Mouse (Mus musculus): ENCODE measurements at regions not wholly inside any gene's neighbourhood (a gene's known extent, or its start where the extent isn't known, plus 50 kb on each side); places are given as distances from the start of the nearest gene placed in this dataset.

DNA sequence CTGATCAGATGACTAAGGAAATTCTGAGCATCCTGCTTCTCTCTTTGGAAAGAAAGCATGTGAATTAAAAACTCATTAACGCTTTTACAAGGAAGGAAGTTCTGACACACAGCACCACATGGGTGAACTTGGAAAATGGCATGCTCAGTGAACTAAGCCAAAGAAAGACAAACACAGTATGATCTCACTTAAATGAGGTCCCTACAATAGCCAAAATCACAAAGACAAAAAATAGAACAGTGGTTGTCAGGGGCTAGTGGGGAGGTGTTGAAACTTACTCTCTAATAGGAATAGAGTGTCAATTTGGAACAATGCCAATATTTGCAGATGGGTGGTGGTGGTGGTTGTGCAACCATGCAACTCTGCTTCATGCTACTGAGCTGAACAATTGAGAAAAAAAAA, 172.7 kb upstream of the Prkcq start:
- ATAC-seq = no peak

DNA sequence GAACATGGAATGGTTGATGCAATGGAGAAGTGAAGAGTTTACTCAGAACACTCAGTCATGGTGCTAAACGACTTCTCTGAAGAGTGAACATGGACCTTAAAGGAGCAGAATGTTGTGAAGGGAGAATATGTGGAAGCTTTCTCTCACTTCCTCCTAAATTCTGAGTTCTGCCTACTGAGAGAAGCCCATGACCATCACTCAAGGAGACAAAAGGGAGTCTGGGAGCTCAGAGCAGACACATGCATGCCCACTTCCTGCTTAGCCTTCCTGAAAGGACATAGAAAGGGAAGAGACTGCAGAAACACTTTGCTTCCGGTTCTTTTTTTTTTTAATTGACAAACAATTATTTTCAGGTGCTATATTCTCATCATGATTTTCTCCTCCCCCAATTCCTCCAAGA, 166.1 kb upstream of the Prkcq start:
- ATAC-seq = no peak

DNA sequence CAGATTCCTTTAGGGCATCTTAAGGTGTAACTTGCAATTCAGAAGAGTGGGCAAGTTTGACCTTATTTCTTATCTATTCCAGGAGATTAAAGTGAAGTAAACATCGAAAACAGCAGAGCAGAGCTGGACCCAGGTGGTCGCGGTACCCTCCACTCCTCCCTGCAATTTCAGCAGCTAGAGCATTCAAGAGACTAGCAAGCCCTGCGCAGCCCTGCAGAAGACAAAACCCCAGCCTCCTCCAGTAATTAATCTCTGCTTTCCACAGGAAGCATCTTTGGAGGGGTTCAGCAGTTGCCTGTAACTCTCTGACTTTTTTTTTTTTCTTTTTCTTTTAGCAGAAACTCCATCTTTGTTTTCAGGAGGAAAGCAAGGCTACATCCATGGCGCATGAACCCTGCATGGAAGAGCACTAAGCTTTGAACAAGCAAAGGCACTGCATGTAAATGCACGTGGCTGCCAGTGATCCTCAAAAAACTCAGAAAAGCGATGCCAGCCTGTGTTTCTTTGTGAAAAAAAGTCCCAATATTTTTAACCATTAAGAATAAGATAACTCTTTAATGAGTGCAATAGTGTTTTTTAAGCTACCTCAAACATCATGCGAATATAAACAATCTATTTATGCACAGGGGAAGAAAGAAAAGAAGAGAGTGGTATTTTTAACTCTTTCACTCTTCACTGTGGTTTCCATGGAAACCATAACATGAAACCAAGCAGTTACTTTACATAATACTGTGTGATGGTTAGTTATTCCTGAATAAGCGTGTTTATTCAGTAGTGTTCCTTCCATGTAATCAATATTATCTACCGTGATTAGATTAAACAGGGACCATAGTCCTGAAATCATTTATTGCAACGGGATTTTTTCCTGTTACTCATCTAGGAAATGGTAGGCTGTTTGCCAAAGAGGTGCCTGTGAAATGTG, 160.6 kb upstream of the Prkcq start:
- ATAC-seq = no peak

DNA sequence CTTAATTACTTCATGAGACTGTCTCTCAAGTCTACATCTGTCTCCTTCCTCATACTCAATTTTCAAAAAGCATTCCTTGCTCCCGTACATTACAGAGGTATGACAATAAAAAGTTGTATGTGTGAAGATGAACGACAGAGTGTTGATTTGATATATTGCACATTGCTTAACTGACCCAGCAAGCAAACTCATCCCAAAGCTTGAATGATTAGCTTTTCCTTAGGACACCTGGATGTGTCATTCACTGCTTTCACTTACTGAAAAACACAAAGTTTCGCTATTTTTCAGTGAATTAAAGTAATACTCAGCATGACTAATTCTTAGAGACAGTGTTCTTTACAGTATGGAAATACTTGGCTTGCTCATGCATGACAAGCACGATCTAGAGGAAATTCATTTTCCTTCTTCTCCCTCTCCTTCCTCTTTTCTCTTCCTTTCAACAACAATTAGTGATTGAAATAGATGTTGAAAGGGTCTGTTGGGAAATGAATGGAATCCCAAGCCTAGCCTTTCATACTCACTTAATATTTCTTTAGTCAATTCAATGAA, 159.5 kb upstream of the Prkcq start:
- no peak for ATAC-seq

DNA sequence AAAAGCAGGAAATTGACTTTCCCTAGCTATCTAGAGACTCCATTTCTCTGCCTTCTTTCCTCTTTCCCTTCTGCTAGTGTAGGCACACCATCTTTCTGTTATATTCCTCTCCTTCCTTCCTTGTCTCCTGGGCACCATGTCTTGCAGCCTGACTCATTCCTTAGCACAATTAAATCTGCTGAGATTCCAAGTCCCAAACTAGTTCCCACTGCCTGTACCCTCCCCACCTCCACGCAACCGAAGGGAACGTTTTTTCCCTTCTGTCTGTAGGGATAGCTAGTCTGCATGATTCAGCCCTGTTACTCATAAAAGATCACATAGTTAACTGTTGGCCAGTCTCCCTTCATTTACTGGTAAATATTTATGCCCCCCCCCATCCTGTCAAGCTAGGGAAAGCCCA, 158.8 kb upstream of the Prkcq start:
- no peak for ATAC-seq

DNA sequence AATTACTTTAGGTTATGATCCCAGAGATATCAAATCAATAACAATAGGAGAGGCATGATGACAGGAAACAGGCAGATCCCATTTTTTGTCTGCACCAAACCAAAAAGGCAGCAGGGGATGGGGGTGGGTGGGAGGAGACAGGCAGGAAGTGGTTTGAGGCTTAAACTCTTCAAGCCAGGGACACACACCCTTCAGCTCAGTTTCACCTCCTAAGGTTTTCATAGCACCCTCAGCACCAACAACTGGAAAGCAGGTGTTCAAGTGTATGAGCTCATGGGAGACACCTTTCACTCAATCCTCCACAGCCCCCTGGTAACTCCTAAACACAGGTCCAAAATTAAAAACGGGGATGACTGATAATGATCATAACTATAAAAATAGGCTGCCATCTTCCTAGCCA, 155.5 kb upstream of the Prkcq start:
- ATAC-seq = peak; percentile 91

DNA sequence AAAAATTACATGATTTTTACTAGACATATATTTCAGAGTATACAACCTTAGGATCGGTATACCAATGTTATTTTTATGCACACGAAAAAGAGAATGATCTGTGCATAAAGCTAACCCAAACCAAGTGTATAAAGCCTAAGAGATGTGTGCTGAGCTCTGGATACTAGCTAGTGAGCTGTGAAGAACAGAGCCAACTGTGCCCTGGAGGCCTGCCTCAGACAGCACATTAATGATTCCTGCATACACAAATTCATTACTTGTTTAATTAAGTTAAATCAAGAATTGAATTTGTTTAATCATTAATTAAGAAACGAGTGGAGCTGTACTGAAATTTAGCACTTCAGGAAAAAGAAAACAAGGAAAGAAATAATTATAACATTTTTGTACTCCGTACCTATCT, 139.0 kb upstream of the Prkcq start:
- no peak for ATAC-seq

DNA sequence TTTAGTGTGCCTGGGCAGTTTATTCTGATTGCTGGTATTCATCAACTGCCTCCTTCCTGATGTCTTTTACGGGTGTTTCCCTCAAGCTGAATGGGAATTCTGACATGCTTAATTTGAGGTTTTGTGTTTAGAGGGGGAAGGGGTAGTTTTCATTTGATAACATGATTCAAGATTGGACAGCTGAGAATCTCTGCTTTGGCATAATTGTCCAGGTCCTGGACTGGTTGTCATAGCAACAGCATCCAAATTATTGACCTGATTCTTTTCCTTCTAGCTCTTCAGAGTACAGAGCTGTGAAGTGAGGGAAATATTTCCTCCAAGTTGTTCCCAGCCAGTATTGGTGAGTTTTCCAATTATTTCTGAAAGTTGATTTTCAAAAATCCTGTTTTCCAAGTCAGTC, 137.7 kb upstream of the Prkcq start:
- ATAC-seq = no peak

DNA sequence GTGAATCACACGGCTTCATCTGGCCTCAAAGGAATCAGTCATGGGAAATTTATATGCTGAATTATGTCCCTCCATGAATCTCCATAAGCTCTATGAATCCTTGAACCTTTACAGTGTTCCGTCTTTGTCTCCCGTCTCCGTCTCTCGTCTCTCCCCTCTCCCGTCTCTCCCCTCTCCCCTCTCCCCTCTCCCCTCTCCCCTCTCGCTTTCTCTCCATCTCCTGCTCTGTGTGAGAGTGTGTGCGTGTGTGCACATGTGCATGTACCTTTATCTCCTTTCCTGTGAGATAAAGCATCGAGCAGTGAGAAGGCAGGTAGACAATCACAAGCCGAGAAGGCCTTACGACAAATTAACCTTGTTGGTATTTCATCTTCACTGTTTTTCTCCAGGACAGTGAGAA, 134.6 kb upstream of the Prkcq start:
- ATAC-seq = no peak

DNA sequence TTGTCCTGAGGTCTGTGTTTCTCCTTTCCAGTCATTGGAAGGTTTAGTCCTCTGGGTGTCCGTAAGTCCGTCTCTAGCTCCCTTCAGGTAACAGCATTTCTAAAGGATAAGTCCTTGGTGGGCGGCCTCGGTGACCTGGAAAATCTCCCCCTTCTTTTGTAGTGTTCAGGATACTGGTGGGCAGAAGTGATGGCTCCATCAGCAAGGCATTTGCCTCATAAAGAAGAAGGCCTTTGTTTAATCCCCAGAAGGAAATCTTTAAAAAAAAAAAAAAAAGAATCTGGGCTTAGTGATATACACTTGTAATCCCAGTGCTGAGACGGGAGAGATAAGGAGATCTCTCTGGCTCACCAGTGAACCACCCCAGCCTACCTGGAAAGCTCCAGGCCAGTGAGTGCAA, 133.5 kb upstream of the Prkcq start:
- ATAC-seq = no peak

DNA sequence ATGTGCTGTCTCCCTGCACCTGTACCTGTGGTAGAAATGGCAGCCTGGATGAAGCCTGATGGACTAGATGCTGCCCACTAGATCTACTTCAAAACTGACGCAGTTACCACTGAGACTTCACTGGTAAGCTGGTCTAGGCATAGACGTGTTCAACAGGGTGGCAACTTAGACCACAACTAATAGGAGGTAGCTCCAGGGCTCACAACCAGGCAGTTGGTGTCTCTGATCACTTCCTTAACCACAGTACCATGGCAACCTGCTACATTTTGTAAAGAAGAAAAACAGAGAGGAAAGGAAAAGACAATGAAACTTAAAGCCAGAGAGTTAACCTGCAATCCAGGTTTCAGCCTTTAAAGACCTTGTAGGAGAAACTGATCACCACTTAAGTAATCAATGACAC, 131.9 kb upstream of the Prkcq start:
- peak; percentile 69 for ATAC-seq

DNA sequence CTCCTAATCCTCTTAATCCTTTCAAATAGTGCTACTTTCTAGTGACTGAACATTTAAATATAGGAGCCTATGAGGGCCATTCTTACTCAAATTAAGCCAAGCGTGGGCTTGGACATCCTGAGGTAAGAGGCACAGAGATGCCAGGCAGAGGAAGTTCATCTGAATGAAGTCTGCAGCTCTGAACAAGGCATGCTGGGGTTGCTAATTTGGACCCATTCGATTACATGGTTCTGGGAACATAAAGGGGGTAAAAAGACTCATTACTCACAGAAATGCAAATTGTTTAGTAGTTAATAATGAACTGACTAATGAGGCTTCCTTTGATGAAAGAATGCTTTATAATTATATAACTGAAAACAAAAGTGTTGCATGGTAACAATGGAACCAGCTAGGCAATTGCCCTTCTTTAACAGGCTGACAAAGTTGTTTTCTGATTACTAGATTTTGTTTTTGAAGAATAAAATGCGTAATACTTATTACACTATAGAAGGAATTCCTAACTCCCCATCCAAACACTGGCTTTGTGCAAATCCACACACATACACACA, 127.1 kb upstream of the Prkcq start:
- no peak for ATAC-seq

DNA sequence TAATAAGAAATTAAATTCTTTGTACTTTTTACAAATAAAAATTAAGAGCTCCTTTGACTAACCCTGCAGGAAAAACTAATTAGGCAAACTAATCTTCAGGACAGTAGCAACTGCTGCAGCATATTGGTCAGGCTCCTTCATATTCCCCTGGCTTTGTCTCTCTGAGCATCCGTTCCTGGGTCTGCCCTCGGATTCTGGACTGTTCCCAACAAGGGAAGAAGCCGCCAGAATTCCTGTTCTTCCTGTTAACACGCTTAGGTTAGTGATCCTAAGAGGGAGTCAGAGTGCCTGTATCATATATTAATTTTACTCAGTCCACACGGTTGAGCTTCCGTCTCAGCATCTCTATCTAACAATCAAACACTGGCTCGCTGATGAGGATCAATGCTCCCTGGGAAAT, 120.3 kb upstream of the Prkcq start:
- ATAC-seq = no peak

DNA sequence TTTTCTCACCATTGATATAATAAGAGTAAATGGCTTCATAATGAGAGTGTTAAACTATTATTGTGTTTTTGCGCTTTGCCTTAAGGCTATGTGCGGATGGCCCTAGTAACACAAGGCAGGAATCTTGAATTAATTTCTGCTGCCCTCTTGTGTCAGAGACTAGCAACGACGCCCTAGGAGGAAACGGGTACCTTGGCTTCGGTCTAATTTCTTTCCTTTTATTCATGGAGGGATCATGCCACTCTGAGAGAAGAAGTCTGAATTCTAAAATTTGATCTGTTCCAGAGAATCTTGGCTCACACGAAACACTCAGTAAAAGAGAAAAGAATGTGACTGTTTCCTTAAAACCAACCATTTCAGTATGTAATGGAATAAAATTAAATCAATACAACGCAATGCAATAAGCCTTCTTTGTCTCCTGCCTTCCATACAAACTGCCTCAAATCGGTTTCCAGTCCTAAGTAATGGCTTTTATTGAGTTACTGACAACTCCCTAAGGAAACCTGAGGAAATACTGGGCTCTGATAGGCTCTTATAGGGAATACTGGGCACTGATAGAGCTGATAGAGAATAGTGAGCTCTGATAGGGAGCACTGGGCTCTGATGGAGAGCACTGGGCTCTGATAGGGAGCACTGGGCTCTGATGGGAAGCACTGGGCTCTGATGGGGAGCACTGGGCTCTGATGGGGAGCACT, 112.0 kb upstream of the Prkcq start:
- peak; percentile 68 for ATAC-seq

DNA sequence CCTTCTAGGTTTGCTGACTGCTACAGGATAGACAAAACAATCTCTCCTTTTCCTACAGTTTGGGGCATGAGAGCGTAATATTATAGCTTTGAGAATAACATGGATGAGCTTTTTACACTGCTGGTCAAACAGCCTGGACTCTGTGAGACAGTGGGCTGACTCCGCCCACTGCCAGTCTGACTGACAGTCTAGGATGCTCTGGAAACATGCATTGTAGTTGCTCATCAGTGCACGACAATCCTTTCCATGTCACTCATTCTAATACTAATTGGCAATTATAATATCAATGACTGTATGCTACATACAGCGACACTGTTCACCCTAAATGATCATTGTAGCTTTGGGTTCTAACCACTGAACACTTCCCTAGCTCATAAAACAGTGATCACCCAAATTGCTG, 104.5 kb upstream of the Prkcq start:
- ATAC-seq = no peak

DNA sequence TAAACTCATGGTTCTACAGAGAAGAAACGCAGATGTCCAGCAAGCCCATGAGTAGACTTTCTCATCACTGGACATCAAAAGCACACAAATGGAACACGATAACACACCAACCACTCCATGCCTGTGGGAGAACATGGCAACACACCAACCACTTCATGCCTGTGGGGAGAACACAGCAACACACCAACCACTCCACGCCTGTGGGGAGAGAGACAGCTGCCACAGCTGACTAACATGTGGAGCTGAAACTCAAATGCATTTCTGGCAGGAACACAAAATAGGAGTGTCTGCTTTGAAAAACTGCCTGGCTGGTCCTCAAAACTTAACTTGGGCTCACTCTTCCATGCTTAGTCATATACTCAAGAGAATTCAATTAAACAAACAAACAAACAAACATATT, 88.4 kb upstream of the Prkcq start:
- no peak for ATAC-seq

DNA sequence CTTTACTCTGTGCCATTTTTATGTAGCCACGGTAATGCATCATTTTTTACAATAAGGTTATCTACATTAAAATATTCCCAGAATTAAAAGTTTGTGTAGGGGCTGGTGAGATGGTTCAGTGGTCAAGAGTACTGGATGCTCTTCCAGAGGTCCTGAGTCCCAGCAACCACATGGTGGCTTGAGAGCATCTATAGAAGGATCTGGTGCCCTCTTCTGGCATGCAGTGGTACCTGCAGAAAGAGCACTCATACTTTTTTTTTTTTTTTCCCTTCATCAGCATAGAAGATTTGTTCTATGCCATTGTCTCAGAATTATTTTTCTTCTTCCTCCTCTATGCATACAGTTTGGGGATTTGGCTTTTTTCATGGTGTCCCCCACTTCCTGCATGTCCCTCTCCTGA, 84.9 kb upstream of the Prkcq start:
- ATAC-seq = peak; percentile 43

DNA sequence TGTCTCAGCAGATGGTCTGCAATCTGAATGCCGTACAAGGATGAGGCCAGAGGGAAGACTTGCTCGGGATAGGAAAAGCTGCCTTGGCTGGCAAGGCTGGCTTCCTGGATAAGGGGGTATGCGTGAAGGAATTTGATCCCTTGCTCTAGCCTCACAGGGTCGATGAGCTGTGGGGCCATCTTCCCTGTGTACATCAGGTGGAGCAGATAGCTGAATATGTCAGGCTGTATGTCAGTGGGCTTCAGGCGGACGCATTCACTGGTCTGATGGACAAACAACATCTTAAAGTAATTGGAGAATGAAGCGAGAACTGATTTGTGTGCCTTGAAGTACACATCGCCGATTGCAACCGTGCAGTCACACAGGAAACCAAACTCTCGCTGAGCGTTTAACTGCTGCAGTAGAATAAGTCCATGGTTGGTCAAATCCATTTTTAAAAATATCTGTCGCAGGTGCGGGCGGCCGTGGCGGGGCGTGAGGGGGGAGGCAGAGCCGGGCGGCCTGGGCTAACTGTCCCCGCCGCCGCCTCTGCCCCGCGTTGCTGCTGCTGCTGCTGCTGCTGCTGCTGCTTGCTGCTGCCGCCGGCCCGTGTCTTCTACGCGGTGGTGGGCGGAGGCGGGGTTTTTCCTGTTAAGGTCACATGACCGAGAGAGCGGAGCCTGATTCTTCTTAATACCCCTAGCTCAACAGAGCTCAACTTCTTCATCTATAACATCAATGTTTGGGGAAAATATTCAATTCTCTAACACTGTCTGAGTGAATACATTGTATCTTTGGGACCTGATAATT, 71.9 kb upstream of the Prkcq start:
- peak; percentile 95 for ATAC-seq

DNA sequence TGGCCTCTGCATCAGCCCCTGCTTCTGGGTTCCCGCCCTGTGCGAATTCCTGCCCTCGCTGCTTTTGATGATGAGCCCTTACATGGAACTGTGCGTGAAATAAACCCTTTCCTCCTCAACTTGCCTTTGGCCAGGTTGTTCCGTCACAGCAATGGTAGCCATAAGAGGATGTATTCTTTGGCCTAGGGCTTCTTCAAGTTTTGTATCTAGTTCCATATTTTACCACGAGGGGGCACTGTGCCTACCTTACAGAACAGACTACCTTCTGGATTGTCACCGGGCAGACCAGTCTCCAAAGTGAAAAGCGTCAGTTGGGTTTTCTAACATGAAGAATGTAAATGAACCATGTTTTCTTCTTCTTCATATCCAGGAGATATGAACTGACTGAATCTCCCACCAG, 58.7 kb upstream of the Prkcq start:
- ATAC-seq = peak; percentile 91

DNA sequence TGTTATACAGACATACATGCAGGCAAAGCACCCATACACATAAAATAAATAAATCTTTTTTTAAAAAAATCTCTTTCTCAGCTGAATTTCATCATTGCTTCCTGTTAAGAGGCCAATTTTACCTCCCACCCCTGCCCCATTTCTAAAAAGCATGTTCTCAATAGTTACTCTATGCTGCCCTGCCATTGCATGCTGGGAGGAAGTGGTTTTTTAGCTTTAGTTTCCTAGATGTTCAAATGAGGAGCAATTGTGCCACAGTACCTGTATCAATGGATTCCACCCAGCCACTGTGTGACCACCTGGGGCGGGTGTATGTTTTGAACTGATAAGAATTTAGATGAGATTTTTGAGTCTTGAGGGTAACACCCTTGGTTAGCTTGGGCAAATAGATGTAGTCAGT, 53.3 kb upstream of the Prkcq start:
- peak; percentile 95 for ATAC-seq

DNA sequence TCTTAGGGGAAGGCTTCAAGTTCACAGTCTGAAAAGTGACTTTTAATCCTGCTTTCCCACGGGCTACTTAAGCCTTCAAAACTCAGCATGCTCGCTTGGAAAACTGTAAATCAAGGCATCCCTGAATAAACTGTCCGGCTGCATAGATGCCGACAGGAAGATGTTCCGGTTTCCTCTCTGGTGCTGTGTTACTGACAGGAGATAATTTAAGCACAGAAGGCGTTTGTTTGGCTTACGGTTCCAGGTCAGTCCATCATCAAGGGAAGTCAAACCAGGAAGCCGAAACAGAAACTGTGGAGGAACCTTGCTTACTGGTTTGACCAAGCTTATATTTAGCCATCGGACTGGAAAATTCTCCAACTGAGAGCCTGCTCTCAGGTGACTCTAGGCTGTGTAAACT, 52.6 kb upstream of the Prkcq start:
- no peak for ATAC-seq

Measured in CD4-positive, CD25-positive, alpha-beta regulatory T cell, adult 4 months (primary cell).